Comparison of ENCODE assay signal across 16 mouse cellular contexts in the genomic region with DNA sequence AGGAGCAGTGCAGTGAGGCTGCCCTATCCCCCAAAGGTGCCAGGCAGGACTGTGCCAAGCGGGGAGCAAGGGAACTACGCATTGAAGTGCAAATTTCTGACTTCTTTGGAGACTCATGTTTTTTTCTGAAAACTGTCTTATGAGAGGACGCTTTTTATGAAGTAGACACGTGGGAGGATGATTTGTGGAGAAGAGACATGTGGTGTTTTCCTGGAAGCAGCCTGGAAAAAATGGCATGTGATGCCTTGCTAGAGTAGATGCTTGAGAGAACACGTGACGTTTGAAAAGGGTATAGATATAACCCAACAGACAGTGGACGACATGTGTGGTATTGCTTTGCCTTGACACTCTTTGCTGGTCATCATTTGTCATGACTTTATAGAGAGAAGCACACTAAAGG.
"Had no signal": no experiment of that assay in that cellular context is flagged by ENCODE, and none has a peak within 500 bp of the region (broad histone marks: within the 10 kb centered on the region; RNA-seq: fewer than 3 reads in every experiment).

No protein-coding gene starts in this region.

- ATAC-seq: hindbrain, postnatal 0 days; intestine, embryonic 16.5 days had no signal

- DNase-seq: gastrocnemius, postnatal 14 days; gastrocnemius, postnatal 36 days; heart, adult 11 months; heart, adult 2 months; heart, postnatal 14 days; heart, postnatal 36 days; kidney, adult 11 months; kidney, adult 2 months; kidney, adult 9 months; kidney, postnatal 10 days; kidney, postnatal 25 days; kidney, postnatal 4 days; liver; liver, embryonic 13.5 days had no signal
